Mouse (Mus musculus) liver, adult (tissue): Measurements from ENCODE around the gene Ano4.

Experiments used
- GATA4 ChIP-seq: IDR thresholded peaks from 2 replicates; pipeline ENCODE4 v1.6.1; 2014; ENCODE audit warnings: mild to moderate bottlenecking, low read length; ENCODE audit not compliant: insufficient replicate concordance

Ano4 gene

GRCm38 (mm10) chr10:89252636-89253035 is 91.9 kb downstream of the Ano4 start:
- TF ChIP-seq GATA4: no peak

- no peak for TF ChIP-seq GATA4
These were observed 100.8 kb downstream of the Ano4 start for GRCm38 (mm10) chr10:89243808-89244207.

GRCm38 (mm10) chr10:89224524-89224923 is 120.0 kb downstream of the Ano4 start:
- no peak for TF ChIP-seq GATA4

GRCm38 (mm10) chr10:89222284-89222989 is 122.1 kb downstream of the Ano4 start:
- TF ChIP-seq GATA4: no peak

GRCm38 (mm10) chr10:89216078-89216477 is 128.5 kb downstream of the Ano4 start:
- no peak for TF ChIP-seq GATA4

GRCm38 (mm10) chr10:89205858-89206257 is 138.7 kb downstream of the Ano4 start:
- TF ChIP-seq GATA4: no peak

- TF ChIP-seq GATA4: no peak
These were observed 148.1 kb downstream of the Ano4 start for GRCm38 (mm10) chr10:89196444-89196843.

GRCm38 (mm10) chr10:89195068-89195467 is 149.5 kb downstream of the Ano4 start:
- no peak for TF ChIP-seq GATA4

- TF ChIP-seq GATA4: no peak
These were observed 150.1 kb downstream of the Ano4 start for GRCm38 (mm10) chr10:89194440-89194839.

GRCm38 (mm10) chr10:89177921-89178320 is 166.6 kb downstream of the Ano4 start:
- no peak for TF ChIP-seq GATA4

GRCm38 (mm10) chr10:89164533-89164932 is 180.0 kb downstream of the Ano4 start:
- no peak for TF ChIP-seq GATA4

GRCm38 (mm10) chr10:89155502-89155901 is 189.1 kb downstream of the Ano4 start:
- no peak for TF ChIP-seq GATA4

- TF ChIP-seq GATA4: no peak
These were observed 189.6 kb downstream of the Ano4 start for GRCm38 (mm10) chr10:89154797-89155465.

- no peak for TF ChIP-seq GATA4
These were observed 195.4 kb downstream of the Ano4 start for GRCm38 (mm10) chr10:89149166-89149565.

GRCm38 (mm10) chr10:89121391-89121790 is 223.2 kb downstream of the Ano4 start:
- no peak for TF ChIP-seq GATA4

GRCm38 (mm10) chr10:89114381-89114780 is 230.2 kb downstream of the Ano4 start:
- no peak for TF ChIP-seq GATA4

- TF ChIP-seq GATA4: no peak
These were observed 233.1 kb downstream of the Ano4 start for GRCm38 (mm10) chr10:89111466-89111865.
